ENCODE assay signal across 10 mouse cellular contexts in genomic region chr16:38985411-38985810, GRCm38 (mm10).
DNase-seq lines count a peak whose midpoint lies in the region; ATAC-seq and TF ChIP-seq lines count a peak whose summit lies in the region.
"Had no signal": no experiment of that assay in that cellular context is flagged by ENCODE, and none has a peak within 500 bp of the region (broad histone marks: within the 10 kb centered on the region; RNA-seq: fewer than 3 reads in every experiment).

No protein-coding gene starts in this region.

- intact Hi-C loops in gastrocnemius, postnatal 14 days (cut with DNase I; ENCODE audit: low total_unique reads): no loop called here

- TF ChIP-seq POLR2A in olfactory bulb, adult 2 months (IDR thresholded peaks at IDR 0.05; ENCODE audit: insufficient read depth, low read depth, low read length): no peak

- H3K9me3 ChIP-seq in neural tube, embryonic 12.5 days: no peaks in the 10 kb centered on the region
- no peaks in the 10 kb centered on the region for H3K9me3 ChIP-seq in intestine, embryonic 16.5 days (ENCODE audit: control insufficient read depth, low read length)
- H3K9me3 ChIP-seq: liver, embryonic 12.5 days had no signal

- H3K4me3 ChIP-seq in neural tube, embryonic 12.5 days: no peak overlapping the region
- H3K4me3 ChIP-seq in intestine, embryonic 16.5 days (ENCODE audit: low read length): no peak overlapping the region
- no peak overlapping the region for H3K4me3 ChIP-seq in olfactory bulb, adult 2 months (ENCODE audit: insufficient read depth, low read depth, low read length)
- H3K4me3 ChIP-seq: liver, embryonic 12.5 days had no signal

- no peak overlapping the region for H3K27ac ChIP-seq in neural tube, embryonic 12.5 days
- H3K27ac ChIP-seq in intestine, embryonic 16.5 days (ENCODE audit: low read length): no peak overlapping the region
- peak overlapping the region; percentile 58 for H3K27ac ChIP-seq in olfactory bulb, adult 2 months (ENCODE audit: insufficient read depth, low read depth, low read length)
- H3K27ac ChIP-seq: liver, embryonic 12.5 days had no signal

- H3K9ac ChIP-seq in neural tube, embryonic 12.5 days: no peak overlapping the region
- no peak overlapping the region for H3K9ac ChIP-seq in intestine, embryonic 16.5 days (ENCODE audit: low read depth, low read length)
- H3K9ac ChIP-seq: liver, embryonic 12.5 days had no signal

- DNase-seq in heart, adult 11 months: peak; percentile 68
- no peak for DNase-seq in heart, adult 9 months (ENCODE audit: low spot score in 2 of 2)
- no peak for DNase-seq in neural tube, embryonic 10.5 days (ENCODE audit: extremely low spot score, low spot score)
- no peak for DNase-seq in gastrocnemius, postnatal 14 days

- no peaks in the 10 kb centered on the region for H3K27me3 ChIP-seq in neural tube, embryonic 12.5 days (replicated peaks)
- H3K27me3 ChIP-seq in intestine, embryonic 16.5 days (replicated peaks; ENCODE audit: control insufficient read depth, insufficient read depth, low read length): no peaks in the 10 kb centered on the region
- H3K27me3 ChIP-seq: liver, embryonic 12.5 days had no signal

- no peak overlapping the region for H3K4me2 ChIP-seq in neural tube, embryonic 12.5 days (replicated peaks)
- H3K4me2 ChIP-seq in intestine, embryonic 16.5 days (ENCODE audit: low read depth, low read length): no peak overlapping the region
- H3K4me2 ChIP-seq: liver, embryonic 12.5 days had no signal

- peaks cover 9% of the 10 kb centered on the region for H3K4me1 ChIP-seq in neural tube, embryonic 12.5 days
- peaks cover 4% of the 10 kb centered on the region; the same call in 1 of the 2 replicates for H3K4me1 ChIP-seq in intestine, embryonic 16.5 days (ENCODE audit: control insufficient read depth, insufficient read depth, low read length)
- peaks cover 12% of the 10 kb centered on the region for H3K4me1 ChIP-seq in olfactory bulb, adult 2 months (ENCODE audit: control insufficient read depth, insufficient read depth, low read length)
- H3K4me1 ChIP-seq: liver, embryonic 12.5 days had no signal

- TF ChIP-seq CTCF in olfactory bulb, adult 2 months (IDR thresholded peaks at IDR 0.05; ENCODE audit: insufficient read depth, low read depth, low read length): no peak

- WGBS in neural tube, embryonic 12.5 days: 38% methylated on average over 3 of the region's 3 CpGs
- WGBS in intestine, embryonic 16.5 days: 45% methylated on average over 3 of the region's 3 CpGs
- 60% methylated on average over 3 of the region's 3 CpGs for WGBS in olfactory bulb, adult 2 months

- ATAC-seq in neural tube, embryonic 12.5 days (ENCODE audit: low FRiP score, low read depth): peak; percentile 17; the same call in 1 of the 2 replicates
- 0 out of 2 replicates have a peak, but pooled peaks have one; percentile 42 for ATAC-seq in intestine, embryonic 16.5 days
- ATAC-seq in inflammation-experienced regulatory T-cells, adult 6 months: no peak
- ATAC-seq: CD4-positive, CD25-positive, alpha-beta regulatory T cell, adult 4 months; liver, embryonic 12.5 days had no signal

- H3K36me3 ChIP-seq in neural tube, embryonic 12.5 days: no peaks in the 10 kb centered on the region
- no peaks in the 10 kb centered on the region for H3K36me3 ChIP-seq in intestine, embryonic 16.5 days (ENCODE audit: control insufficient read depth, insufficient read depth, low read length)
- H3K36me3 ChIP-seq: liver, embryonic 12.5 days had no signal
